Mouse (Mus musculus) brain, embryonic 14.5 days (tissue): ENCODE data around the gene Baz1a. TPM values are rescaled to one million over a fixed set of nuclear protein-coding genes. Genes with fewer than 3 reads are reported as not detected.

ENCODE experiments used
- DNase-seq: peaks from one replicate; pipeline ENCODE4 v3.0.0-alpha.2; 2011; ENCODE audit warnings: low read depth
- CTCF ChIP-seq: fragments of 200-500 bp; IDR thresholded peaks from 2 replicates; pipeline ENCODE4 v1.5.1; 2012; ENCODE audit warnings: inconsistent platforms, mild to moderate bottlenecking, moderate library complexity, borderline replicate concordance; ENCODE audit not compliant: insufficient read depth, insufficient read length; ENCODE audit errors: extremely low read depth
- POLR2A ChIP-seq: fragments of 200-500 bp; IDR thresholded peaks from 2 replicates; pipeline ENCODE4 v1.6.1; 2012; ENCODE audit warnings: mild to moderate bottlenecking, inconsistent platforms, borderline replicate concordance; ENCODE audit not compliant: poor library complexity, insufficient read depth, insufficient read length, severe bottlenecking; ENCODE audit errors: extremely low read depth
- polyA plus RNA-seq: library from polyadenylated mRNA; depleted of rRNA; stranded (reverse); fragments of >200 nt; gene quantifications from 2 replicates; pipeline ENCODE4 v1.2.3, GENCODE M21; 2012

The Baz1a gene
- polyA plus RNA-seq, 1 experiment: 7.0 TPM

DNA sequence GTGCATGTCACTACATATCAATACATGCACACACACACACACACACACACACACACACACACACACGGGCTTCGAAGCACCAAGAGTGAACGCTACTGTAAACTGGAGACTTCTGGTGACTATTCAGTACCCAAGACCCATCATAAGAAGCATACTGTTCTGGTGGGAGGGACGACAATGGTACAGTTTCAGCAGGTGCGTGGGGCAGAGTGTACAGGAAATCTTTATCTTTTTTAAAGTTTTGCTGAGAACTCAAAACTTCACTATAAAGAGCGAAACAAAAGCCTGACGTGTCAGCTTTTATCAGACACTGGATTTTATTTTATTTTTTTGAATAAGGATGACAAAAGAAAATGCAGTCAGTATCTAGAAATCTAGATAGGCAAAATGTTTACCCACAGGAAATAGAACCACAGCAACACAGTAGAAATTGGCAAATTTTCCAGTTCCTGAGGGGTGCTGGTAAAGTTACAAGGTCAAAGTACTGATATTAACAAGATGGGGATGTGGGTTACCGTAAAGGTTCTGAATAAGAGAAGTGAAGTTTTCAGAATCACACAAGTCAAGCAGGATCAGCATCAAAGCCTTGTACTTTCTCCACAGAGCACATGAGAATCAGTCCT lies 35.7 kb upstream of the Baz1a start:
- TF ChIP-seq POLR2A (no peak), CTCF (no peak)
- DNase-seq: no peak

DNA sequence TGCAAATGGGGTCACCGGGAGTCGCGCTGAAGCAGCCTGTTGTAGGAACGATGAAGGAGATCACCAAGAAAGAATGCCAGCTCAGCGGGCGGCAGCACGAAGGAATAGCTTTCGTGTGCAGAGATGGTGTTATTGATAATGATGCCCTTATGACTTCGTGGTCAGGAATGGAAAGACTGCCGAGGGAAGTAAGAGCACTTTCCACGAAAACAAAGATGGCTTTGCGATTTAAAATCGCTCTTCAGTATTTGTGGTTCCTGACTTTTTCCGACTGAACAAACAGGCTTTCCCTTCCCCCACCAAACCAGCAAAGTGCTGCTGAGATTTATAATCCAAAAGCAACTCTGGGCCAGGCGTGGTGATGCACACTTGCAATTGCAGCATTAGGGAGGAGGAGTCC lies 26.9 kb upstream of the Baz1a start:
- no peak for TF ChIP-seq CTCF
- TF ChIP-seq POLR2A: no peak
- no peak for DNase-seq

DNA sequence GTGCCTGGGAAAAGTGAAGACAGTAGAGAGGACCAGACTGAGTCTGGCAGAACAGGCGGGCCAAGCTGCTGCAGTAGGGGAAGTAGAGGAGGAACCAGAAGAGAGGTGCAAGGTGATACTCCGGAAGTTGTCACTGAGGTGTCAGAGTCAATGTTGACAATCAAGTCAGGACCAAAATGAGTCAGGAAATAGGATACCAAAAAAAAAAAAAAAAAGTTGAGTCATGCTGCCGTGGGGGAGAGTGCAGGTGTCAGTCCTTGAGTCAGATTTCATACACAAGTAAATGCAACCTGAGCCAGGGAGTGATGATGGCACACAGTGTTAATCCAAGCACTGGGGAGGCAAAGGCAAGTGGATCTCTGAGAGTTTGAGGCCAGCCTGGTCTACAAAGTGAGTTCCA lies 12.9 kb upstream of the Baz1a start:
- no peak for DNase-seq
- TF ChIP-seq POLR2A (no peak), CTCF (no peak)

DNA sequence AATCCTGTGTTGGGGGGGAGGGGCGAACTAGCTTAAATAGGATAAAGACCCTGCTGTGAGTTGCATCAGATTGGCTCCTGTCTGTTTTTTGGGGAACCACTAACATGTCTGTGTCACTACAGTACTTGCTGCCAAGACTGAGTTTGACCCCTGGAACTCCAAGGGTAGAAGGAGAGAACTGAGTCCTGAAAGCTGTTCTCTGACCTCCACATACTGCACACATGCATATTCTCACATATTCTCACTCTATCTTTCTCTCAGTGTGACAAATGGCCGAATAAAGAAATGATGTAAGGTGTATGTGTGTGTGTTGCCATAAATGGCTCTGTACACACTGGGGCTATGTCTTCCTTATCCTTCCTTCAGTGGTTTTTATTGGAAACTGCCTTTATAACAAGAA lies 9.1 kb upstream of the Baz1a start:
- TF ChIP-seq POLR2A: no peak
- TF ChIP-seq CTCF: no peak
- no peak for DNase-seq

DNA sequence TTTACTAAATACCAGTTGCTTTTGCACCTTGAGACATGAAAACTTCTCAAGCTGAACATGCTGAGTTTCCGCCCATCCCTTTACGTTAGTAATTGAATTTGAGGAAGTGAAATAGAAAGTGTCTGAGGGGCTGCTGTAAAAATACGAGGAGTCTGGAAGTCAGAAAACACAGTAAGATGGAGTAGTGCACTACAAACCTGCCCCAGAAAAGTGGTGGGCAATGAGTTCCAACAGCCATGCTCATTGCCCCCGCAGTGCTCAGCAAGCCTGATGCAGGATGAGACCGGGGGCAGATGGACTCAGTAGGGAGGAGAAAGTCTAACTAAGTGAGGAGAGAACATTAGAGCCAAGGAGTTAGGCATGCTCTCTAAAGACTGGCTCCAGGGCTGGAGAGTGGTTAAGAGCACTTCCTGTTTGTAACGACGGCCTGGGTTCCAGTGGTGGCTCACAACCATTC lies 5.3 kb upstream of the Baz1a start:
- no peak for DNase-seq
- TF ChIP-seq POLR2A (no peak), CTCF (no peak)

DNA sequence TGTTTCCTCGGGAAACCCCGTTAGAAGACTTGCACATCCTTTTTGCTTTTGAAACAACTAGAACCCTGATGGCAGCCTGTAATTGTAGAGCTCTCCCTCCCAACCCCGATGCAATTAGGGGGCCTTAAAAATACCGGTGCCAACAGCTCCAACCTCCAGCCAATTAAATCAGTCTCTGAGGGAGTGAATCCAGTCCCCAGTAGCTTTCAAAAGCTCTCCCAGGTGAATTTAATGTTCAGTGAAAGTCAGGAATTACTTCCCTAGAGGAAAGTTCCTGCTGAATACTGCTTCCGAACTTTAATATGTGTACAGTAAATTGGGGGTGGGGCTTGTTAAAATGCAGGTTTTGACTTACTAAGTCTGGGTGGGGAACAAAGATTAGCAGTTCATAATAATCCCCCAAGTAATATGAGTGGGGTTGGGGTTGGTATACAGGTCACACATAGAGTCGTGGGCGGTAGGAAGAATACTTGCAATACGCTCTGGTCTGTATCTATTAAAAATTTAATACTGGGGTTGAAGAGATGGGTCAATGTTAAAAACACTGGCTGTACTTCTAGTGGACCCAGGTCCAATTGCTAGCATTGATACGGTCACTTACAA lies 3.1 kb upstream of the Baz1a start:
- TF ChIP-seq POLR2A (no peak), CTCF (no peak)
- peak; percentile 44 for DNase-seq

DNA sequence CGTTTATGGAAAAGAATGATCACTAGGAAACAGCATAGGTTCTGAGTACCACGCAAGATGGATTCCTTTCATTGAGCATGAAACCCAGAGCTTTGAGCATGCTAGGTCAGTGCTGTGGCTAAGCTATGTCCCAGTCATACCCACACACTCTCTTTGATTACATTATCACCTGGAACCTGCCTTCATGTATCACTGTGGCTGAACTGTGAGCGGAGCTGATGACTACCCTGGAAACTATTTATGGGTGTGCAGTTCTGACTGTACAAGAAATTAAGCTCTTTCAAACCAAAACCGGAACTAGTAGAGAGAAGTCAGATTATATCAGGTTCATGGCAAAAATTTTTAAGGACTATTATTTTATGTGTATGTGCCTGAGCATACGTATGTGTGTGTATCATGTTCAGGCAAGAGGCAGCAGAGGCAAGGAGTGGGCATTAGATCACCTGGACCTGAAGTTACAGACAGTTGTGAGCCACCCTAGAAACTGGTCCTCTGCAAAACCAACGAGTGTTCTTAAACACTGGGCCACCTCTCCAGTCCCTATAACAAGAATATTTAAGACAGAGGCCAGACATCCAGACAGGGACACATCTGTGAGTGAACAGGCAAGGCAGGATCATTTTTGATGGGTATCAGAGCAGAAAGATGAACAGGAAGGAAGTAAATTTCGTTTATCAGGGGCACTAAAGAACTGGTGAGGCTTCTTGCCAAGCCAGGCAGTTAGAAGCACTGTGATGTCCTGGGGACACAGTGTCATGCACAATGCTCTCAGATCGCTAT lies 2.4 kb upstream of the Baz1a start:
- no peak for DNase-seq
- no peak for TF ChIP-seq CTCF
- TF ChIP-seq POLR2A: no peak

DNA sequence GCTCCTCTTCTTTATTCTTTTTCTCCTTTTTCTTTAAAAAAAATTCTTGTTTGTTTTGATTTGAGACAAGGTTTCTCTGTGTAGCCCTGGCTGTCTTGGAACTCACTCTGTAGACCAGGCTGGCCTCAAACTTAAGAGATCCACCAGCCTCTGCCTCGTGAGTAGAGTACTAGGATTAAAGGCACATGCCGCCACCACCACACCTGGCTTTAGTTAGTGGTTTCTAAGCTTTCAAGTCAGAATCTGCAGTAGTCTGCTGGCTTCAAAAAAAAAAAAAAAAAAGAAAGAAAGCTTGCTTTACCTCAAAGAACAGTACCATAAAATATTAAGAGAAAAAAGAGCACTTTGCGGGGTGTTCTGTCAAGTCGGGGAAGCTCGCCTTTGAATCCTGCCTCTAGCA lies 1.3 kb upstream of the Baz1a start:
- DNase-seq: no peak
- TF ChIP-seq POLR2A: no peak
- no peak for TF ChIP-seq CTCF

DNA sequence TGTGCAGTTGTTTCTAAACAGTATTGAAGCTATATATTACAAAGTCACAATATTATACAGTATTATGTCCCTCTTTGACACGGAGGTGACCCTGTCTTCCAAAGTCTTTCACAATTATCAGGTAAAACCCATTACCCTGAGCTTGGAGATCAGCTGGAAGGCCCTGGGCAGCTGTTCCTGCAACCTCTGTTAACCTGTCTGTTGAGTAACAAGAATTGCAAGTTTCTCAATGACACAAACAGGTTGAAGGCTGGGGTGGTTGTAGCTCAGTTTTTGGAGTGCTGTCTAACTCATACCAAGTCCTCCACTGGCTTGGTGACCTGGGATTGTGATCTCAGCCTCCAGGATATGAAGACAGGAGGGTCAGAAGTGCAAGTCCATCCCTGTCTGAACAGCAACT lies 1.1 kb downstream of the Baz1a start:
- no peak for DNase-seq
- TF ChIP-seq POLR2A (no peak), CTCF (no peak)

DNA sequence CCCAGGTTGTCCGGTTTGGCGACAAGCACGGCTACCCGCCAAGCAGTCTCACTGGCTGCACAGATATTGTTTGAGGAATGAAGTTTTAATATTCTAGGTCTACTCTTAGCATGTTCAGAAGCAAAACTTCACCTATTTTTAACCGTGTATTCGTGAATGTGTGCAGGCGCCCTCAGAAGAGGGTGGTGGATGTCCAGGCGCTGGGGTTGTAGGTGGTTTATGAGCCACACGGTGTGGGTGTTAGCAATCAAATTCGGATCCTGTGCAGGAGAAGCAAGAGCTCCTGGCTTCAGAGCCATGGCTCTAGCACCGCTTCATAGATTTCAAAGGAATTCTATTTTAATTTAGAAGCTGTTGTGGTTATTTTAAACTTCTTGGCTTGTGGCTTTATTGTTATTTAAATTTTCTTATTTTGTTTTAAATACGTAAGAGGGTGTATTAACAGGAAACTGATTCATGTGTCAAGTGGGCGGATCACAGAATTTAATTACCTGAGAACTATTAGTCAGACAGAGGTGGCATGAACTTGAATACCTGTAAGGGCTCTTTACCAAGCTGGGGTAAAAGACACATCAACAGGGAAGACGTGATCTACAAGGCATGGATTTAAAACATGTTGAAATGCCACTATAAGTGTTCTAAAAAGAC lies 6.7 kb downstream of the Baz1a start:
- TF ChIP-seq POLR2A (no peak), CTCF (no peak)
- DNase-seq: no peak

DNA sequence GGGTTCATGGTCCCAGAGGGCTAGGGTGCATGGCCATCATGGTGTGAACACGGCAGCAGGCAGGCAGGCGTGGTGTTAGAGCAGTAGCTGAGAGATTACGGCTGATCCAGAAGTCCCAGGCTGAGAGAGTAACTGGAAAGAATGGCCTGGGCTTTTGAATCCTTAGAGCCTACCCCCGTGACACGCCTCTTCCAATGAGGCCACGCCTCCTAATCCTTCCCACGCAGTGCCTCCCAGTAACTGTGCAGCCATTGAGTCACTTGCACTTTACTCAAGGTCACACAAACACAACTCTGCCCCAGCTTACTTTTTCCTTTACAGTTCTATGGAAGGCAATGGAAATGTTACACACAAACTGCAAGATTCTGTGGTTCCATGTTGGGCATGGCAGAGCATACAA lies 8.1 kb downstream of the Baz1a start:
- no peak for DNase-seq
- TF ChIP-seq CTCF (no peak), POLR2A (no peak)
